Comparison of ENCODE assay signal across 10 mouse cellular contexts in genomic region chr12:107027842-107028549, GRCm38 (mm10).
DNase-seq lines count a peak whose midpoint lies in the region; ATAC-seq lines count a peak whose summit lies in the region.
"Had no signal": no experiment of that assay in that cellular context is flagged by ENCODE, and none has a peak within 500 bp of the region (broad histone marks: within the 10 kb centered on the region; RNA-seq: fewer than 3 reads in every experiment).

No protein-coding gene starts in this region.

- peak overlapping the region; percentile 32; the same call in 1 of the 2 replicates for H3K4me2 ChIP-seq in heart, embryonic 15.5 days
- H3K4me2 ChIP-seq in embryonic facial prominence, embryonic 11.5 days (ENCODE audit: low read depth, low read length) = no peak overlapping the region
- peak overlapping the region; percentile 34 for H3K4me2 ChIP-seq in hindbrain, embryonic 14.5 days (replicated peaks)
- H3K4me2 ChIP-seq in midbrain, embryonic 16.5 days (ENCODE audit: low read length) = peak overlapping the region; percentile 46

- H3K4me3 ChIP-seq in heart, embryonic 15.5 days = no peak overlapping the region
- H3K4me3 ChIP-seq in embryonic facial prominence, embryonic 11.5 days (ENCODE audit: low read depth, low read length) = no peak overlapping the region
- no peak overlapping the region for H3K4me3 ChIP-seq in hindbrain, embryonic 14.5 days (replicated peaks; ENCODE audit: low read length)
- H3K4me3 ChIP-seq in midbrain, embryonic 16.5 days (ENCODE audit: low read depth, low read length) = no peak overlapping the region

- no peak for DNase-seq in heart, postnatal 14 days
- DNase-seq in embryonic facial prominence, embryonic 11.5 days (ENCODE audit: low spot score) = peak; percentile 44
- DNase-seq in hindbrain, embryonic 14.5 days (ENCODE audit: low spot score) = no peak
- no peak for DNase-seq in left cerebral cortex, postnatal 14 days (ENCODE audit: low spot score in 2 of 2)
- DNase-seq in right cerebral cortex, adult 2 months (ENCODE audit: low spot score in 2 of 2) = no peak
- DNase-seq in kidney, postnatal 25 days = no peak
- DNase-seq: gastrocnemius, postnatal 25 days; thymus, postnatal 25 days had no signal

- 31% methylated on average over 23 of the region's 23 CpGs for WGBS in heart, embryonic 15.5 days
- WGBS in embryonic facial prominence, embryonic 11.5 days = 43% methylated on average over 23 of the region's 23 CpGs
- WGBS in hindbrain, embryonic 14.5 days = 38% methylated on average over 23 of the region's 23 CpGs
- WGBS in midbrain, embryonic 16.5 days = 26% methylated on average over 23 of the region's 23 CpGs

- peaks cover 18% of the 10 kb centered on the region for H3K27me3 ChIP-seq in heart, embryonic 15.5 days
- H3K27me3 ChIP-seq in embryonic facial prominence, embryonic 11.5 days (ENCODE audit: control insufficient read depth, insufficient read depth, low read length) = no peaks in the 10 kb centered on the region
- peaks cover 4% of the 10 kb centered on the region for H3K27me3 ChIP-seq in hindbrain, embryonic 14.5 days (ENCODE audit: control insufficient read depth, insufficient read depth, low read length)
- H3K27me3 ChIP-seq in midbrain, embryonic 16.5 days (ENCODE audit: control insufficient read depth, insufficient read depth, low read depth, low read length) = no peaks in the 10 kb centered on the region

- no peaks in the 10 kb centered on the region for H3K9me3 ChIP-seq in heart, embryonic 15.5 days (replicated peaks)
- H3K9me3 ChIP-seq in embryonic facial prominence, embryonic 11.5 days (replicated peaks; ENCODE audit: control insufficient read depth, low read length) = no peaks in the 10 kb centered on the region
- H3K9me3 ChIP-seq in hindbrain, embryonic 14.5 days (ENCODE audit: control insufficient read depth, low read length) = no peaks in the 10 kb centered on the region
- H3K9me3 ChIP-seq in midbrain, embryonic 16.5 days (replicated peaks; ENCODE audit: control insufficient read depth, low read length, poor library complexity, severe bottlenecking) = no peaks in the 10 kb centered on the region

- intact Hi-C loops in heart, postnatal 14 days (cut with DNase I) = no loop called here
- intact Hi-C loops in left cerebral cortex, postnatal 14 days (cut with DNase I) = no loop called here

- no peak for ATAC-seq in heart, embryonic 15.5 days (replicated peaks; ENCODE audit: insufficient number of reproducible peaks, insufficient read depth, low FRiP score, low read depth)
- ATAC-seq in embryonic facial prominence, embryonic 11.5 days (replicated peaks; ENCODE audit: insufficient number of reproducible peaks, low FRiP score, low TSS enrichment, low read depth) = peak; percentile 39; the same call in 1 of the 2 replicates
- no peak for ATAC-seq in hindbrain, embryonic 14.5 days (ENCODE audit: low FRiP score)
- peak; percentile 54; the same call in 1 of the 2 replicates for ATAC-seq in midbrain, embryonic 16.5 days

- H3K36me3 ChIP-seq in heart, embryonic 15.5 days = no peaks in the 10 kb centered on the region
- no peaks in the 10 kb centered on the region for H3K36me3 ChIP-seq in embryonic facial prominence, embryonic 11.5 days (replicated peaks; ENCODE audit: control insufficient read depth, insufficient read depth, low read depth, low read length)
- no peaks in the 10 kb centered on the region for H3K36me3 ChIP-seq in hindbrain, embryonic 14.5 days (replicated peaks; ENCODE audit: control insufficient read depth, insufficient read depth)
- no peaks in the 10 kb centered on the region for H3K36me3 ChIP-seq in midbrain, embryonic 16.5 days (ENCODE audit: control insufficient read depth, insufficient read depth, low read length)

- peaks cover 2% of the 10 kb centered on the region; the same call in 1 of the 2 replicates for H3K4me1 ChIP-seq in heart, embryonic 15.5 days (replicated peaks)
- H3K4me1 ChIP-seq in embryonic facial prominence, embryonic 11.5 days (ENCODE audit: control insufficient read depth, insufficient read depth, low read length) = no peaks in the 10 kb centered on the region
- H3K4me1 ChIP-seq in hindbrain, embryonic 14.5 days (replicated peaks; ENCODE audit: control insufficient read depth, insufficient read depth, low read length) = no peaks in the 10 kb centered on the region
- H3K4me1 ChIP-seq in midbrain, embryonic 16.5 days (ENCODE audit: control insufficient read depth, insufficient read depth, low read length) = peaks cover 3% of the 10 kb centered on the region; the same call in 1 of the 2 replicates

- H3K27ac ChIP-seq in heart, embryonic 15.5 days = no peak overlapping the region
- no peak overlapping the region for H3K27ac ChIP-seq in embryonic facial prominence, embryonic 11.5 days (replicated peaks; ENCODE audit: low read depth, low read length)
- H3K27ac ChIP-seq in hindbrain, embryonic 14.5 days = no peak overlapping the region
- no peak overlapping the region for H3K27ac ChIP-seq in midbrain, embryonic 16.5 days (ENCODE audit: low read length)

- H3K9ac ChIP-seq in heart, embryonic 15.5 days = no peak overlapping the region
- no peak overlapping the region for H3K9ac ChIP-seq in embryonic facial prominence, embryonic 11.5 days (replicated peaks; ENCODE audit: low read length)
- no peak overlapping the region for H3K9ac ChIP-seq in hindbrain, embryonic 14.5 days
- no peak overlapping the region for H3K9ac ChIP-seq in midbrain, embryonic 16.5 days (ENCODE audit: low read depth, low read length)

Comparison
In these comparisons a context has a peak if more than half of its experiments do, and no peak if none do; other contexts are left out.
1. ATAC-seq: peak in embryonic facial prominence, embryonic 11.5 days (single experiment) and midbrain, embryonic 16.5 days (single experiment); none in heart, embryonic 15.5 days (single experiment) and hindbrain, embryonic 14.5 days (single experiment).